Mouse (Mus musculus): ENCODE results near the gene Zbed6. TPM values are rescaled to one million over a fixed set of nuclear protein-coding genes. Genes with fewer than 3 reads are reported as not detected.

The Zbed6 gene
- total RNA-seq, 2 experiments from 2014 or later = 16.3 to 20.2 TPM

Other genes starting within 250 kb of the Zbed6 start
- gene Sox13, start 236.5 kb downstream of the Zbed6 start, total RNA-seq (2021) = 10 to 100 TPM; 26.0 to 35.2 TPM
- 100 to 1,000 TPM; 183 to 190 TPM for gene Snrpe, start 50.6 kb downstream of the Zbed6 start, total RNA-seq (2021)
- gene Gm38394, start 433 bp upstream of the Zbed6 start, total RNA-seq (2021) = 10 to 100 TPM; 44.5 to 45.3 TPM
- gene Lax1, start 29.2 kb upstream of the Zbed6 start, total RNA-seq (2021) = under 1 TPM; 0.42 to 0.73 TPM
- 10 to 100 TPM; 49.9 to 55.6 TPM for gene Atp2b4, start 140.2 kb upstream of the Zbed6 start, total RNA-seq (2021)
- 1 to 10 TPM; 2.1 to 3.3 TPM for gene Optc, start 247.1 kb upstream of the Zbed6 start, total RNA-seq (2021)

All from adrenal gland, postnatal 4 days (tissue).